Mouse (Mus musculus) spleen, adult 2 months (tissue): ENCODE data around the gene Gli2. TPM values are rescaled to one million over a fixed set of nuclear protein-coding genes. Genes with fewer than 3 reads are reported as not detected.

Experiments used
- DNase-seq, 2 experiments: peaks; one replicate each; pipeline versions ENCODE4 v3.0.0 to v3.0.0-alpha.2; 2012 to 2021; ENCODE audit warnings: low spot score in 2 of 2, low read depth in 1 of 2
- H3K27ac ChIP-seq: fragments of 200-500 bp; 2 replicates; pipeline ENCODE4 v1.5.1; 2012; ENCODE audit warnings: low read length, inconsistent platforms; ENCODE audit not compliant: insufficient read depth
- H3K27me3 ChIP-seq: fragments of 200-500 bp; 2 replicates; pipeline ENCODE4 v1.6.1; 2012; ENCODE audit warnings: mild to moderate bottlenecking, moderate library complexity, low read length, inconsistent platforms; ENCODE audit not compliant: control insufficient read depth, insufficient read depth
- H3K36me3 ChIP-seq: fragments of 200-500 bp; 2 replicates; pipeline ENCODE4 v1.6.1; 2012; ENCODE audit warnings: mild to moderate bottlenecking, low read length, inconsistent platforms; ENCODE audit not compliant: control insufficient read depth, insufficient read depth
- H3K4me1 ChIP-seq: fragments of 200-500 bp; 2 replicates; pipeline ENCODE4 v1.6.1; 2011; ENCODE audit warnings: inconsistent platforms; ENCODE audit not compliant: control insufficient read depth, insufficient read depth, insufficient read length
- H3K4me3 ChIP-seq: fragments of 200-500 bp; 2 replicates; pipeline ENCODE4 v1.5.1; 2011; ENCODE audit warnings: mild to moderate bottlenecking, inconsistent platforms; ENCODE audit not compliant: insufficient read depth, insufficient read length; ENCODE audit errors: extremely low read depth
- CTCF ChIP-seq: fragments of 200-500 bp; IDR thresholded peaks from 2 replicates; pipeline ENCODE4 v1.5.1; 2011; ENCODE audit warnings: mild to moderate bottlenecking, inconsistent platforms; ENCODE audit not compliant: insufficient read depth, insufficient read length, insufficient replicate concordance; ENCODE audit errors: extremely low read depth
- POLR2A ChIP-seq: fragments of 200-500 bp; IDR thresholded peaks from 2 replicates; pipeline ENCODE4 v1.6.1; 2011; ENCODE audit warnings: low read depth, low read length, inconsistent platforms
- WGBS: fragments of 180-500 bp; shearing (Covaris S2); methylation state at CpG from one replicate; pipeline ENCODE4 v1.1.7; 2018; 5-methylcytosine and 5-hydroxymethylcytosine counted together
- polyA plus RNA-seq: library from polyadenylated mRNA; depleted of rRNA; stranded (reverse); fragments of >200 nt; gene quantifications from 2 replicates; pipeline ENCODE4 v1.2.3, GENCODE M21; 2012

Gli2 gene
- polyA plus RNA-seq, 1 experiment: 1.2 TPM

- TF ChIP-seq POLR2A (no peak), CTCF (no peak)
- Histone ChIP-seq H3K36me3 (no peaks in the 10 kb centered on the region), H3K4me3 (no peak overlapping the region), H3K4me1 (no peaks in the 10 kb centered on the region), H3K27me3 (no peaks in the 10 kb centered on the region), H3K27ac (no peak overlapping the region)
- DNase-seq: no peak
- WGBS: 88% methylated on average over 3 of the region's 3 CpGs
These were observed 246.7 kb downstream of the Gli2 start for GRCm38 (mm10) chr1:118806727-118807126.

- Histone ChIP-seq H3K27ac (no peak overlapping the region), H3K4me1 (no peaks in the 10 kb centered on the region), H3K36me3 (no peaks in the 10 kb centered on the region), H3K4me3 (no peak overlapping the region), H3K27me3 (no peaks in the 10 kb centered on the region)
- DNase-seq: no peak
- 87% methylated on average over 5 of the region's 5 CpGs for WGBS
- TF ChIP-seq CTCF: no peak
- TF ChIP-seq POLR2A: no peak
These were observed 251.3 kb downstream of the Gli2 start for GRCm38 (mm10) chr1:118802166-118802565.

DNA sequence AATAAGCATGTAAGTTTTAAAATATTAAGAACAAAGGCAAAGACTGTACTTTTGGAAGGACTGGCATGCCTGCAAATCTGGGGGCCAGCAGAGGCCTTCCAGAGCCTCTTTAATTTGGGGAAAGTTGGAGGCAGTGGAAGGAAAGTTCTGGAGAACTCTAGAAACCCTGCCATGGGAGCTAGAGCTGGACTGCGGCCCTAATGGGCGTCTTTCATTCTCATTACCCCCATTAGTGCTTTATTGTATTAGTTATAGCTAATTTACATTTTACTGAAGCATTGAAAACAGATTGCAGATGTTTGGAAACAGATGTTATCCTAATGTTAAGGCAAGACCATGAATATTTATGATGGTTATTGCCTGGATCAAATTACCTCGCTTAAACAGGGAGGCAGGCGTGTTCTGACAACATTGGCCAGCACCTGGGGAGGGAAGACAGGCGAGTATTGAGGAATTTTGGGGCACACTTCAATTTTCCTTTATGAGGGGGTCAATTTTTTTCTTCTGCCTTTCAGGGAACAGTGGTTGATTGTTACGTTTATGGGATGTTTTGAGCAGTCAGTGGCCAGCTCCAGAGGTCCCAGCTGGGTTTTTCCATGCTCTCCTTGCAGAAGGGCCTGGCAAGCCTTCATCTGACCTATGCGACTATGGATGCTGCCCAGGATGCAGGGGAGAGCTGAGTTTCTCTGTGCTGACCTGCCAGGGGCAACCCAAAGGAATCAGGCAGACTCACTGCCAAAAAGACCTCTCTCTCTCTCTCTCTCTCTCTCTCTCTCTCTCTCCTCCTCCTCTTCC is 253.9 kb downstream of the Gli2 start:
- Histone ChIP-seq H3K4me1 (no peaks in the 10 kb centered on the region), H3K27me3 (no peaks in the 10 kb centered on the region), H3K36me3 (no peaks in the 10 kb centered on the region), H3K27ac (no peak overlapping the region), H3K4me3 (no peak overlapping the region)
- TF ChIP-seq CTCF (no peak), POLR2A (no peak)
- no peak for DNase-seq
- 81% methylated on average over 7 of the region's 7 CpGs for WGBS

DNA sequence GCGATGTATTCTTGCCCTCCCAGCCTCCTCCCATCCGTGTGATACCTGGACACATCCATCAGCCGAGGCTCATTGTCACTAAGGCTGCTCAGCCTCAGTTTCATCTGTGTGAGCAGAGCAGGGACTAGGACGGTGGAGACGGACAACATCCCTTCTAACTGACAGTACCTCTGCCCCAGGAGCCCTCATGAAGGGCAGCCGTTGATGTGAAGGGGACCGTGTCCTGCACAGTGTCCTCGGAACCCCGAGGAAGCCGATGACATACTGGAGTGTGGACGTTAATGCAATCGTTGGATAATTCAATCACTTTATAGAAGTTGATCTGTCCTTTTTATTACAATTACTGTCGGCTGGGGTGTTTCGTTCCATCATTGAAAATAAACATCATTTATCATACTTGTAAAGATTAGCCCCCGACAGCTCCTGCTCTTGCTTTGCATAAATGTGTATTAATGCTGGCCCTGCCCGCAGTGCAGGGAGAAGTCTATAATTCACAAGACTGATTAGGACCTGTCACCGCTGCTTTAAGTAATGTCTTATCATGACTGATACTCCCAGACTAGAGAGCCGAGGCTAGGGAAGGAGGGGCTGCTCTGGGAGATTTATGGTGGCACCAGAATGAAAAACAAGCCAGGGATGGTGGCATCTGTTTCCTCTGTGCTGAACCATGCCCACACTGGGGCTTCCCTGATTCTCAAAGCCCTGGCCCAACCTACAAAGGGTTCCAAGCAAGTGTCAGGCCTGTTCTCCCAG is 257.8 kb downstream of the Gli2 start:
- TF ChIP-seq CTCF: no peak
- no peak for TF ChIP-seq POLR2A
- no peak overlapping the region for H3K27ac ChIP-seq
- no peaks in the 10 kb centered on the region for H3K36me3 ChIP-seq
- DNase-seq: no peak
- no peaks in the 10 kb centered on the region for H3K27me3 ChIP-seq
- no peak overlapping the region for H3K4me3 ChIP-seq
- no peaks in the 10 kb centered on the region for H3K4me1 ChIP-seq
- 83% methylated on average over 18 of the region's 18 CpGs for WGBS

DNA sequence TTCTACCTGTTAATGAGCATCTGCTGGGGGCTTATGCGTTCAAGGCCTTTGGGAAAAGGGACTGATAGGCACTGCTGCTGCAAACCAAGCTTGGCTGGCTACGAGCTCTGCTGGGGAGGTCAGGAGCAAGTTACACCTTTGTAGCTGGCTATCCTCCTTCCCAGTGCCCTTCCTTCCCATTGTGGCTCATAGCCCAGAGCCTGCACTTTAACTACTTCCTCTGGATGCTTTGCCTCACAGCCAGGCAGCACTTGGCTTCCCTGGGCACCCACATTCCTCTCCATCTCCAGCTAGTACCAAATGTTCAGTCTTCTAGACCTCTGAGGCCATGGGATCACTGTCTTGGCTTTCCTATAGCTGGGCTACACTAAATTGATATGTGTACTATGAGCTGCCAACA is 263.5 kb downstream of the Gli2 start:
- H3K36me3 ChIP-seq: no peaks in the 10 kb centered on the region
- WGBS: 89% methylated on average over 2 of the region's 2 CpGs
- TF ChIP-seq POLR2A: no peak
- TF ChIP-seq CTCF: no peak
- no peak for DNase-seq
- no peaks in the 10 kb centered on the region for H3K4me1 ChIP-seq
- H3K27me3 ChIP-seq: no peaks in the 10 kb centered on the region
- H3K27ac ChIP-seq: no peak overlapping the region
- H3K4me3 ChIP-seq: no peak overlapping the region

GRCm38 (mm10) chr1:118789468-118789867 is 264.0 kb downstream of the Gli2 start:
- no peak overlapping the region for H3K27ac ChIP-seq
- no peaks in the 10 kb centered on the region for H3K27me3 ChIP-seq
- DNase-seq: no peak
- TF ChIP-seq CTCF: no peak
- no peak for TF ChIP-seq POLR2A
- H3K4me1 ChIP-seq: no peaks in the 10 kb centered on the region
- 81% methylated on average over 3 of the region's 3 CpGs for WGBS
- no peak overlapping the region for H3K4me3 ChIP-seq
- no peaks in the 10 kb centered on the region for H3K36me3 ChIP-seq

DNA sequence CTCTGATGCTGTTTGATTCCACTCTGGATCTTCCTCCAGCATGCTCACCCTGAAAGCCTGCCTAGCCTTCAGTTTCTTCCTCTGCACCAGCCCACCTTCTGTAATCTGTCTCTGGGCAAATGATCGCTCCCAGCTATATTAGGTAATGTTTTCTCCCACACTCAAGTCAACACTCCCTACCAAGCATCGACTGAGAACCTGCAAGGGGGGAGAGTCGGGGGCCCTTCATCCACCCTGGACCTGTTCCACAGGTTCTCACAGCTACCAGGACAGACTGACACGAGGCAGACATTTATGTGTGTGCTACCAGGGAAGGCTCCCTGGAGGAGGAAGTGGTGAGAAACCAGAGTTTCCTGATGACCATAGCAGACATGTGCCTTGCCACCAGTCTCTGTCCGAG is 264.6 kb downstream of the Gli2 start:
- Histone ChIP-seq H3K4me3 (no peak overlapping the region), H3K27ac (no peak overlapping the region), H3K36me3 (no peaks in the 10 kb centered on the region), H3K4me1 (no peaks in the 10 kb centered on the region), H3K27me3 (no peaks in the 10 kb centered on the region)
- TF ChIP-seq CTCF: no peak
- no peak for TF ChIP-seq POLR2A
- 44% methylated on average over 5 of the region's 5 CpGs for WGBS
- no peak for DNase-seq
